Mouse (Mus musculus) Patski (cell line): ENCODE data around the gene Heatr6. TPM values are rescaled to one million over a fixed set of nuclear protein-coding genes. Genes with fewer than 3 reads are reported as not detected.

Experiments
- ATAC-seq: fragments of 100-300 bp; one replicate; pipeline ENCODE4 v1.8.0; 2021
- CTCF ChIA-PET: fragments of 350-600 bp; sonication (Branson Sonifier 250); formaldehyde crosslinking; loops from one replicate; lab custom pipeline; 2022; ENCODE audit warnings: inconsistent platforms; lab: Charles Lee
- POLR2A ChIA-PET: fragments of 350-600 bp; sonication (Branson Sonifier 250); formaldehyde crosslinking; loops from one replicate; lab custom pipeline; 2022; ENCODE audit warnings: antibody characterized with exemption, inconsistent platforms; lab: Charles Lee
- DNase-seq: peaks from one replicate; pipeline ENCODE4 v3.0.0-alpha.2; 2011; ENCODE audit warnings: low read depth, low spot score
- H3K27me3 ChIP-seq: fragments of 371-371 bp; one replicate; pipeline ENCODE4 v1.5.1; 2021
- CTCF ChIP-seq: fragments of 100-300 bp; IDR thresholded peaks from one replicate; pipeline ENCODE4 v1.5.1; 2021
- in situ Hi-C: fragments of 300-500 bp; cut with MboI; formaldehyde crosslinking; loops from 3 replicates; pipeline ENCODE4 v1.11.1; 2018; ENCODE audit warnings: low pct_unique_long_range_greater_than_20kb, mixed read lengths
- polyA plus RNA-seq: library from polyadenylated mRNA; unstranded; gene quantifications from one replicate; pipeline ENCODE4 v1.2.3, GENCODE M21; 2021

Heatr6 gene
- polyA plus RNA-seq, 1 experiment from 2014 or later: 17.6 TPM

DNA sequence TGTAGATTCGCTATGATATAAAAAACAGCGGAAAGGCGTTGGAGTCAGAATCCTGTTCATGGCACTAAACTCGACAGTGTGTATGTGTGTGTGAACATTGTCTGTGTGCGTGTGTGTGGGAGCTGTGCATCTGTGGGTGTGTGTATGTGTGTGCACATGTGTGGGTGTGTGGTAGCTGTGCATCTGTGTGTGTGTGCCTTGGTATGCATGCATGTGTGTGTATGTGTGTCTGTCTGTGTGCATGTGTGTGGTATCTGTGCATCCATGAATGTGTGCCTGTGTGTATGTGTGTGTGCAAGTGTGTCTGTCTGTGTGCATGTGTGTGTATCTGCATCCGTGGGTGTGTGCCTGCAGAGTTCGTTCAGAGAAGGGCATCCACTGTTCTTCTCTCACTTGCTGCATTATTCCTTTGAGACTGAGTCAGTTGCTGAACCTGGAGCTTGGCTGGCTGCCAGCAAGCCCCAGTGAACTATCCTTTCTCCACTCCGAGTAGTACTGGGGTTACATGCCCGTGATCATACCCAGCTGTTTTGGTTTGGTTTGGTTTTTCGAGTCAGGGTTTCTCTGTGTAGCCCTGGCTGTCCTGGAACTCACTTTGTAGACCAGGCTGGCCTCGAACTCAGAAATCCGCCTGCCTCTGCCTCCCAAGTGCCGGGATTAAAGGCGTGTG is 30.6 kb downstream of the Heatr6 start:
- TF ChIP-seq CTCF: no peak
- ChIA-PET CTCF (interaction anchor here (0.8 to 2.1 kb wide), 15 partner anchors 9 to 246 kb away, joined by 3 to 12 read pairs (median 3); partner anchors contain the start of gene Ddx52), POLR2A (no interaction called here)
- in situ Hi-C loops: loop anchor here (10.0 to 25.0 kb wide), 2 partner anchors 351 to 1053 kb away; partner anchors contain the start of gene Dhrs11
- no peaks in the 10 kb centered on the region for H3K27me3 ChIP-seq
- DNase-seq (no peak), ATAC-seq (no peak)

DNA sequence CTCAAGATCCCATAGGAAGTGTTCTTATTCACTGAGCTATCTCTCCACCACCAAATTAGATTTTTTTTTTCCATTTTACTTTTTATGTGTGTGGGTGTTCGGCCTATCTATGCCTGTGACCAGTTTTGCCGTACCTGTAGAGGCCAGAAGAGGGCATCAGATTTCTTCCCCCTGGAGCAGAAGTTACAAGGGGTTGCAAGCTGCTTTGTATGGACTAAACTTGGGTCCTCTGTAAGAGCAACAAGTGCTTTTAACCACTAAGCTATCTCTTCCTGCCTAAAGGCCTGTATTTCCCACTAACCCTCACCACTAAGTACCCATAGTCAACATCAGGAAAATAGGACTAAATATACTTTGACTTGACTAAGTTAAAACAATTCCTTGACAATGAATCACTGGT is 31.2 kb downstream of the Heatr6 start:
- H3K27me3 ChIP-seq: no peaks in the 10 kb centered on the region
- POLR2A ChIA-PET: no interaction called here
- CTCF ChIA-PET: interaction anchor here (0.7 to 2.1 kb wide), 17 partner anchors 9 to 381 kb away, joined by 3 to 12 read pairs (median 3); partner anchors contain the start of gene Ddx52
- in situ Hi-C loops: loop anchor here (5.0 to 25.0 kb wide), 3 partner anchors 253 to 1053 kb away; partner anchors contain the start of gene Dhrs11
- TF ChIP-seq CTCF: no peak
- DNase-seq: no peak
- no peak for ATAC-seq

DNA sequence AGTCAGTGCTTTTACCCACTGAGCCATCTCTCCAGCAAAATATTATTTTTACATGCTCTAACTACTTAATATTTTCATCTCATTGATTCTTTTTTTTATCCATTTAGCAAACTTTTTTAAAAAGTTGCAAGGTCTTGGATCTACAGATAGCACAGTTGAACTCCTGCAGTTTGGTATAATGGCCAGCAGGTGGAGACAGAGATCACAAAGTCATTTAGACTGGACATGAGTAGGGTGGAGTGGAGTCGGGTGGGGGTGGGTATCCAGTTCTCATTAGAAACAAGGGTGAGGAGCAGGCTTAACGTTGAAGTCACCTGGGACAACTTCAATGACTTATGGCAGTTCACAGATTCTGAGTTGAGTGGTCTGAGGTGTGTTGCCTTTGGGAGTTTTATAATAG is 31.9 kb downstream of the Heatr6 start:
- TF ChIP-seq CTCF: peak; percentile 84
- POLR2A ChIA-PET: no interaction called here

DNA sequence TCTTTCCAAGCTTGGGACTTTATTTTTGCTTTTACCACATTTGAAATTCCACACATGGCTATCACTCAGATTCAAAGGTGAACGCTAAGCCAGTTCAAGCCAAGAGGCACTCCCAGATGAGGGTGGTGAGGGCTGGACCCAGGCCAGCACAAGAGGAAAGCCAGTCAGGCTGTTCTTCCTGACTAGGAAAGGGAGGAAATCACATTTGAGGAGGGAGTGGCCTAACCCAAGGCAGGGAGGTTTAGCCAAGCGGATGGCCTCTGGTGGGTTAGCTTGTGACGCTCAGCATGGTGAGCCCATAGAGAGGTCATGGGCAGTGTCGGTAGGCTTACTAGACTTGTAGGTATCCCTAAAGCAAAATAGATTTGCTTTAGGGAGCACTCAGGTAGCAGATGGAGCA is 33.3 kb downstream of the Heatr6 start:
- POLR2A ChIA-PET: no interaction called here
- in situ Hi-C loops: loop anchor here (5.0 to 25.0 kb wide), 3 partner anchors 250 to 1050 kb away; partner anchors contain the start of gene Dhrs11
- TF ChIP-seq CTCF: no peak
- H3K27me3 ChIP-seq: no peaks in the 10 kb centered on the region
- DNase-seq (no peak), ATAC-seq (no peak)
- CTCF ChIA-PET: interaction anchor here (3.1 kb wide), 1 partner anchor 15 kb away, joined by 11 read pairs; no protein-coding TSS in a partner anchor

More for the DNA sequence above, 31.9 kb downstream of the Heatr6 start:
- H3K27me3 ChIP-seq: no peaks in the 10 kb centered on the region
- CTCF ChIA-PET: interaction anchor here (0.7 to 2.1 kb wide), 12 partner anchors 10 to 380 kb away, joined by 3 to 12 read pairs (median 4); partner anchors contain the start of gene Ddx52
- no peak for ATAC-seq
- in situ Hi-C loops: loop anchor here (5.0 to 25.0 kb wide), 3 partner anchors 252 to 1052 kb away; partner anchors contain the start of gene Dhrs11
- DNase-seq: no peak

DNA sequence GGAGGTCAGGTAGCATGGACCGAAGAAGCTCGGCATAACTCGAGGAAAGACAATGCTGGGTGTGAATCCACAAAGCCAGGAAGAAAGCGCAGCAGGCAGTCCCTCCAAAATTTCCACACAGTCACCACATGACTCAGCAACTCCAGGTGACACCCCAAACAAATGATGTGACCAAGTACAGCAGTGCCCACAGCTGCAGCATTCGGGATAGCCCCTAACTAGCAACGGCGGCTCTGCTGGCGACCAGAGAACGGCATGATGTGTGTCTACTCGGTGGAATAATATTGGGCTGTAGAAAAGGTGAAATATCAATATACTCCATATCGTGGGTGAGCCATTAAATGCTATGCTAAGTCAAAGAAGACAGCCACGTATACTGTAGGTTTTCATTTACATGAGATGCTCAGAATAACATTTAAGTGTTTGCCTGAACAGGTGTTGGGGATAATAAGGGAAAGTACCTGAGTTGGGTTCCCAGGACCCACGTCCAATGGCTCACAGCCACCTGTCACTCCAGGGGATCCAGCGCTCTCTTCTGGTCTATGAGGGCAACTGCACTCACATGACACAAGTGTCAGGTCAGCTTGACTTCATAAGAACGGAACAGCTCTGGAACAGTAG is 34.0 kb downstream of the Heatr6 start:
- ChIA-PET CTCF (interaction anchor here (3.1 kb wide), 1 partner anchor 14 kb away, joined by 11 read pairs; no protein-coding TSS in a partner anchor), POLR2A (interaction anchor here (1.3 kb wide), 1 partner anchor 29 kb away, joined by 4 read pairs; no protein-coding TSS in a partner anchor)
- ATAC-seq (no peak), DNase-seq (no peak)
- peak; percentile 64 for TF ChIP-seq CTCF
- H3K27me3 ChIP-seq: no peaks in the 10 kb centered on the region
- in situ Hi-C loops: loop anchor here (5.0 to 25.0 kb wide), 3 partner anchors 250 to 1050 kb away; partner anchors contain the start of gene Dhrs11

DNA sequence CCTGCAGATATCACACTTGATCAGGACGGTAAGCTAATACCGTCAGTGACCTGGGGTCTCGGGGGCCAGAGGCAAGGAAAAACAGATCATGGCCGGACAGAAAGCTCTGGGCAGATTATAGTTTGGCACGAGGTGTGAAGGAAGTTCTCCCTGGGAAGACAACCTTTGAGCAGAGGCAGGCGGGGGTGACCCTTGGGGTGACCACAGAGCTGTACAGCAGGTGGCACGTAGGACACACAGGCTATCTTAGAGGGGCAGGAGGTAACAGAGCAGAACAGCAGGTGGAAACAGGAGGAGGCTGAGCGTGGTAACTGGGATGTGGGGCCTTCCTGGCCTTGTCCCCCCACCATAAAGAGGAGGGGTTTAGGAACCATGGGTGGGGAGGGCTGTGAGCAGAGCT is 34.8 kb downstream of the Heatr6 start:
- ATAC-seq: no peak
- in situ Hi-C loops: loop anchor here (5.0 to 25.0 kb wide), 3 partner anchors 249 to 1049 kb away; partner anchors contain the start of gene Dhrs11
- CTCF ChIA-PET: interaction anchor here (1.1 to 3.1 kb wide), 8 partner anchors 13 to 278 kb away, joined by 3 to 11 read pairs (median 6); no protein-coding TSS in a partner anchor
- DNase-seq: no peak
- POLR2A ChIA-PET: interaction anchor here (0.7 to 1.3 kb wide), 5 partner anchors 28 to 243 kb away, joined by 3 to 6 read pairs (median 3); partner anchors contain the start of gene Hnf1b
- no peaks in the 10 kb centered on the region for H3K27me3 ChIP-seq
- TF ChIP-seq CTCF: no peak

DNA sequence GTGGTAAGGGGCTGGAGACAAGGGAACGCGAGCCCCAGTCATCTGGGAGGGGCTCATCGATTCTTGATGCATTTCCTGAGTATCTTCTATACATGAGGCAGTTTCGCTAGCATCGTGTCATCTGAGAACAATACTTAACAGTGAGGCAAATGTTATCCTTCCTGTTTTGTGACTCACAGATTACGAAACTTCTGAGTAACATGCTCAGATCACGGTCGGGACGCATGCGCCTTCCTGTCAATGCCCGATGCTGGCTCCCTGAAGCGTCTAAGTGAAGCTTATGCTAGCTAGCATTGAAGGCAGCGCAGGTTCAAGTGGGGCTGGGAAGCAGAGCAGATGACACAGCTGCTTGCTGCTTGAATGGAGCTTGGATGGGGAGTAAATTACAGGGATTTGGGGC is 35.8 kb downstream of the Heatr6 start:
- CTCF ChIA-PET: interaction anchor here (0.6 to 3.1 kb wide), 11 partner anchors 12 to 277 kb away, joined by 3 to 11 read pairs (median 6); no protein-coding TSS in a partner anchor
- POLR2A ChIA-PET: interaction anchor here (1.2 to 1.3 kb wide), 2 partner anchors 61 to 150 kb away, joined by 3 to 6 read pairs; partner anchors contain the start of gene Hnf1b
- no peaks in the 10 kb centered on the region for H3K27me3 ChIP-seq
- in situ Hi-C loops: loop anchor here (5.0 to 25.0 kb wide), 3 partner anchors 248 to 1048 kb away; partner anchors contain the start of gene Dhrs11
- ATAC-seq (peak; percentile 75), DNase-seq (peak; percentile 72)
- no peak for TF ChIP-seq CTCF

DNA sequence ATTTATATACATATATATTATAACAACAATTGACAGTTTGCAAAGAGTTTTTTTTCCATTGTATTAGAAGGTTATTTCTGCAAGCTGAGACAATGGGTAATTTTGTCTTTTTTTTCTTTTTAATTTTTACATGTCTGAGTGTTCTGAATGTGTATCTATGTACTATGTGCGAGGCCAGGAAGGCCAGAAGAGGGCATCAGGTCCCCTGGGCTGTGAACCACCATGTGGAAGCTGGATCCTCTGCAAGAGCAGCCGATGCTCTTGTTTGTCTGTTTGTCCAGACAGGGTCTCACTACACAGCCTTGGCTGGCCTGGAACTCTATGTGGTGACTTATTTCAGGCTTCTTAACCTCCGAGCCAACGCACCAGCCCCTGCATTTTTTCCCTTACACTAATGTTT is 37.6 kb downstream of the Heatr6 start:
- ATAC-seq: no peak
- ChIA-PET POLR2A (no interaction called here), CTCF (interaction anchor here (0.6 to 2.6 kb wide), 3 partner anchors 11 to 241 kb away, joined by 3 to 7 read pairs (median 3); no protein-coding TSS in a partner anchor)
- no peak for DNase-seq
- H3K27me3 ChIP-seq: no peaks in the 10 kb centered on the region
- in situ Hi-C loops: loop anchor here (25.0 kb wide), 1 partner anchor 1046 kb away; the partner anchor contains the start of gene Dhrs11
- no peak for TF ChIP-seq CTCF

DNA sequence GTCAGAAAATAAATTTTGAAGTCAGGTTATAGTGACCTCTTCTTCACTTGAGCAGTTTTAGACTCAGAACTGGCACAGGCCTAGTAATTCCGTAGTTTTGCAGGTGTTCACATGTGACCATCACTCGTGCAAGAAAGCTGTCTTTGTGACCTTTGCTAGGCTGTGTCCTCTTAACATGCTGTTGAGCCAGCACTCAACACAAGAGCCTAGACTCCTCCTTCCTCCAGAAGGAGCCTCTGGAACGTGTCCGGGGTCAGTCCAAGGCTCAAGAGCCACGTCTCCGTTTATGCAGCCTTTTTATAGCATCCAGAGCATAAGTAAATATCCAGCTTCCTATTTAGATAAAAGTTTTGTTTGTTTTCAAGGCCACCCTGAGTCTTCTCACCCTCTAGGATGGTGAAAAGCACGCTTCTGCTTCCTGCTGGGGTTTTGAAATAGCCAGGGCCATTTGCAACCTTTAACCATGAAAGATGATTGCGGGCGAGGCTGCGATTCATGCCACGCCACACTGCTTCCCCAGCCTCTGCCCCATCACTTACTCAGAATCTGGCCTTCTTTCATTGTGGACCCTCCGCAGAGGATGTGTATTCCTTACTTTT is 38.9 kb downstream of the Heatr6 start:
- CTCF ChIA-PET: no interaction called here

DNA sequence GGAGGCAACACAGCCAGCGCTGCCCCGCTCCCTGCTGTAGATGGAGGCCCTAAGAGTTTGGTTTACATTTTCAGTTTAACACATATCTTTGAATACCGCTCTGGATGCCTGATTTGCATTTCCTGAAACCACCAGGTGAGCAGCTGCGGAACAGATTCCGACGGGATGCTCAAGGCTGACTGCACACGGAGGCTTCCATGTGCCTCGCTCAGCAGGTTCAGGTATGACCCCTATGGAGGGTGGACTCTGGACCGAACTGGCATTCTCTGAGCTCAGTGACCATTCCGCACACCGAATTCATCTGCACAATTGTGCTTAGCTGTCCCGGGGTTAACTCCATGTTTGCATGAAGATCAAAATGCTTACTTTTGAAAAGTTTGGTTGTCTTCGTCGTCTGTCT is 39.8 kb downstream of the Heatr6 start:
- TF ChIP-seq CTCF: no peak
- no peaks in the 10 kb centered on the region for H3K27me3 ChIP-seq
- ATAC-seq: no peak
- DNase-seq: no peak
- POLR2A ChIA-PET: no interaction called here
- CTCF ChIA-PET: no interaction called here
- in situ Hi-C loops: loop anchor here (25.0 kb wide), 1 partner anchor 1044 kb away; the partner anchor contains the start of gene Dhrs11

More for the DNA sequence above, 38.9 kb downstream of the Heatr6 start:
- ATAC-seq: no peak
- in situ Hi-C loops: loop anchor here (25.0 kb wide), 1 partner anchor 1045 kb away; the partner anchor contains the start of gene Dhrs11
- DNase-seq: no peak
- POLR2A ChIA-PET: no interaction called here
- no peak for TF ChIP-seq CTCF
- no peaks in the 10 kb centered on the region for H3K27me3 ChIP-seq
